Mouse (Mus musculus): ENCODE data around the gene Taf12.

Taf12 gene

DNA sequence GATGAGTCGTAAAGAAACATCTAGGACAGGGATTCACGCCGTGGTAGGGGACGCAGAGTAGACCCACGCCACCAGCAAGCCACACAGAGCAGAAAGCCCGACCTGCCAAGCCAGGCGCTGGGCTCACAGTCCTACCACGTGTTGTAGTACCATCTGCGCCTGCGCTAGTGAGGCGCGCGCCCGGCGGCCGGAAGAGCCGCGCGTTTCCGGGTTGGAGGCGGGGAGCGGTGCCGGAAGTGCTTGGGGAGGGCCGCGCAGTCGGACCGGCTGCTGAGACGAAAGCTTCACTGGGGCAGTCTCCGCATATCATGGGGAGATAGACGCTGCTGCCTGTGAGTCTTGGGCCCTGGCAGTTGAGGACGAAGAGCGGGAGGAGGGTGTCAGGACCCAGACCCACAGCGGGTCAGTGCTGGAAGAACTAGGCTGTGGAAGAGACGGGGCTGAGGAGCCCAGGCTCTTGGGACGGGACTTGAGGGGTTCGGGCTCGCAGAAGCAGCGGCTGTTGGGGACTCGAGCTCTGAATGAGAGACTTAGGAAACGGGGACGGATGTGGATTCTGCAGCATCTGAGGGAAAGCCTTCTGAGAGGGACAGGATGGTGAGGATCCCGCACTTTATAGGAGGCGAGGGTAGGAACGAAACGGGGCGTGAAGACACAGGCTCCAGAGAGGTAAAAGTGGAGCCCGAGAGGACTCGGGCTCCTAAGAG, at the start of gene Taf12:
Gene Taf12, plus strand, starts transcription at position 220 of the 707 bp plus-strand sequence.
- peak; percentile 89 for DNase-seq

DNA sequence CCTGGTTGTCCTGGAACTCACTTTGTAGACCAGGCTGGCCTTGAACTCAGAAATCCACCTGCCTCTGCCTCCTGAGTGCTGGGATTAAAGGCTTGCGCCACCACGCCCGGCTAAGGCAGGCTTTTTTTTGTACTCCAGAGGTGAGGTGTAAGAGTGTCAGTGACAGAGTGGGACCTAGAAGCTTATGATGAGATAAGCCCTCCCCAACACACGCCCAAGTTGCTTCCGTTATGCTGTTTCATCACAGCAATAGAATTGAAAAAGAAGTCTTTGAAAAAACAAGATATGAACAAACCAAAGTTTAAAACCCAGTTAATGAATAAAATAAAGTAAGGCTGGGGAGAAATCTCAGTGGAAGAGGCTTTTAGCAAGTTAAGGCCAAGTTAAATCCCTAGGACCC, 43.8 kb upstream of the Taf12 start:
- DNase-seq = no peak

DNA sequence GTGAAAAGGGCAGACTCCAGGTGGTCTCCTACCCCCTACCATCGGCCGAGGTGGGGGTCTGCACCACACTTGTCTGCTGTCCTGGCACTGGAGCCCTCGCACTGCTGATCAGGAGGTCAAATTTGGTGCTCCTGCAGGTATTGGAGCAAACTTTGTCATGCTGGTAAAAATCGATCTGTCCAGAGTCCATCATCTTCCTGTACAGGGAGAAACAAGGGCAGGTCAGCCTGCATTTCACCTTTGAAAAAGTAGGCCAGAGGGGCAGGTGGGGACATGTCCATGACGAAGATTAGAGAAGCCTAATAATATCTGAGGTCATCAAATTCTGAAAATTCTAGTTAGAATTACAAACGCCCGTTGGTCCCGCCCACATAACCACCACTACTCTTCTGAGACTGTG, 39.5 kb upstream of the Taf12 start:
- no peak for DNase-seq

DNA sequence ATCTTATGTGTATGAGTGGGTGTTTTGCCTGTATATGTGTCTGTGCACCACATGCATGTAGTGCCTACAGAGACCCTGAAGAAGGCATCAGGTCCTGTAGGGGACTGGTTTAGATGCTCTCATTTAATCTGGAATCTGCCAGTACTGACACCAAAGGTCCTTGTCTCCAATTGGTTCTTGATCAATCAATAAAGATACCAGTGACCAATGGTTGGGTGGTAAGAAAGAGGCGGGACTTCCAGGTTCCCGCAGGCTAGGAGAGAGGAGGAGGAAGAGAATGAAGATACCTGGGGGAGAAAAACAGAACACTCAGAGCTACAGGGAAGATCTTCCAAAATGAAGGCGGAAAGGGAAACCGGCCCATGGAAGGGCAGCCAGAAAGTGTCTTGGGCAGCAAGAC, 35.8 kb upstream of the Taf12 start:
- no peak for DNase-seq

DNA sequence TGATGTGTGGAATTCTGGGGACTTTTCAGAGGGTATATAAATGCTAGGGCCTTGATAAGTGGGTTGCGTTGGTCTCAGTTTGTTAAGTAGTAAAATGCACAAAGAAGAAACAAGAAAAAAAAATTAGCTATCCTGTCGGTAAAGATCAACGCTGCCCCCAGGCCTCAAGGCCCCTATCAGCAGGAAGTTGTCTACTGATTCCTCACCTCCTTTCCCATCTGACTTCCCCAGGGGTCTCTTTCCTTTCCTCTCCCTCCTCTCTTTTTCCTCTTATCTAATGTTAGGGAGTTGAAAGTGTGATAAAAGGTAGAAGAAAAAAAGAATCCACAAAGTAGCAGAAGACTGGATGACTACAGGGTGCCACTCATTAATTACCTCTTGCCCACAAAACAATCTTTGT, 33.8 kb upstream of the Taf12 start:
- DNase-seq = no peak

DNA sequence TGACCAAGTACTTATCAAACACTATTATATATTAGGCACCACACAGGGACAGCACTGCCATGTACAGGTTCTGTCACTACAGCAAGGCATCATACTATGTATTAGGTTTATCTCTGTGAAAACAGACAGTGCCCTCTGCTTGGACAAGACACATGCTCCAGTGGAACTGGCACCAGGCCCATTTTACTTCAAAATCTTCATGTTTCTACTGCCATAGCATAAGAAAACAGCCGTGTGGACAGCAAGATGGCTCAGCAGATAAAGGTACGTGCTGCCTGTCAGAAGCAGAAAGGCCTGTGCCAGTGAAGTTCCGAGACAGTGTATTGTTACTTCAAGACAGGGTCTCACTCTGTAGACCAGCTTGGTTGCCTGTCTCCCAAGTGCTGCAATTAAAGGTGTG, 33.0 kb upstream of the Taf12 start:
- no peak for DNase-seq

GRCm38 (mm10) chr4:132245643-132246042, 28.5 kb upstream of the Taf12 start:
- DNase-seq = no peak

GRCm38 (mm10) chr4:132247451-132247997, 26.7 kb upstream of the Taf12 start:
- no peak for DNase-seq

GRCm38 (mm10) chr4:132251596-132251995, 22.6 kb upstream of the Taf12 start:
- DNase-seq = no peak

DNA sequence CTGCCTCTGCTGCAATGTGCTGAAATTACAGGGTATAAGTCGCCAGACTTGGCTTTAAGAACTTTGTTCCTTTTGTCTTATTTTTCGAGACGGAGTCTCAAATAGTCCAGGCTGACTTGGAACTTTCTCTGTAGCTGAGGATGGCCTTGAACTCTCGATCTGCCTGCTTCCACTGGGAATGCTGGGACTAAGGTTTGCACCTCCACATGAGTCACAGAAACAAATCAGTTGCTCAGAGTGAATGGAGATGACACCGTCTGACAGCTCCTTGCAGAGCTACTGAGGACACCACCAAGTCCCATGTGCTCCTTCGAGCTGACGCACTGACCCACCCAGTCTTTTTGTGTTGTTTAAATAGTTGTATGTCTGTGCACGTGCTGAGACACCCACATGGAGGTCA, 21.0 kb upstream of the Taf12 start:
- DNase-seq = no peak

DNA sequence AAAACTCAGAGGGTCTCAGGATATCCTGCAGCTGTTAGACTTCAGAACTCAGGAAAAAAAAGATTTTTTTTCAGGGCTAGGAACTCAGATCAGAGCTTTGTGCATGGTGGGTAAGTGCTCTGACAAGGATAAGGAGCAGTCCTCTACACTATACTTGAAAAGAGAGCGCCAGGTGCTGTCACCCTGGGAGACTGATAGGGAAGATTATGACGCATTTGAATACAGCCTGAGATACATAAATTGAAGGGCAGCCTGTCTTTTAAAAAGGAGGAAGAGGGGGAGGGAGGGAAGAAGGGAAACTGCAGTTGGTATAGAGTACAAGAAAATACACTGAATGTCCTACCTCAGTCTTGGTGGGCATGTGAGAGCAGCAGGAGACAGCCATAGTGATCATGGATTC, 20.6 kb upstream of the Taf12 start:
- DNase-seq = no peak

DNA sequence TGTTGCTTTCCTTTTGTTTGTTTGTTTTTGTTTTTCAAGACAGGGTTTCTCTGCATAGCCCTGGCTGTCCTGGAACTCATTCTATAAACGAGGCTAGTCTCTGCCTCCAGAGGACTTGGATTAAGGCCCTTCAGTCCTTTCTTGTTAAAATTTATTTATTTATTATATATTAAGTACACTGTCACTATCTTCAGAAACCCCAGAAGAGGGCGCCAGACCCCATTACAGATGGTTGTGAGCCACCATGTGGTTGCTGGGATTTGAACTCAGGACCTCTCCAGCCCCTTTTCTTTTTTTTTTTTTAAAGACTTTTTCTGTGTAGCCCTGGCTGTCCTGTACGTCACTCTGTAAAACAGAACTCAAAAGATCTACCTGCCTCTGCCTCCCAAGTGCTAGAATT, 19.2 kb upstream of the Taf12 start:
- no peak for DNase-seq

GRCm38 (mm10) chr4:132256384-132256783, 17.8 kb upstream of the Taf12 start:
- no peak for DNase-seq

DNA sequence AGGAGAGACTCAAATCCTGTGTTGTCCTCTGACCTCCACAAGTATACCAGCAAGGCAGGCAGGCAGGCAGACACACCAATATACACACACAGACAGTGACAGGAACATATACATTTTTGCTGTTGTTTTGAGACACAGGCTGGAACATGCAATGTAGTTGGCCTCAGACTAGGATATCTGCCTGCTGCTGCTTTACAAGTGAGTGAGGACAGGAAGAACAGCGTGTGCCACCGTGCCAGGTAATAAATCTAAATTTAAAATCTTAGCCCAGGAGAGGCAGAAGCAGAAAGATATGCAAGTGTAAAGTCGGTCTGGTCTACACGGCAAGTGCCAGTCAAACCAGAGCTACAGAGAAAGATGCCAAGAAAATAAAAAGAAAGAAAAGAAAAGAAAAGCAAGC, 14.9 kb upstream of the Taf12 start:
- no peak for DNase-seq

DNA sequence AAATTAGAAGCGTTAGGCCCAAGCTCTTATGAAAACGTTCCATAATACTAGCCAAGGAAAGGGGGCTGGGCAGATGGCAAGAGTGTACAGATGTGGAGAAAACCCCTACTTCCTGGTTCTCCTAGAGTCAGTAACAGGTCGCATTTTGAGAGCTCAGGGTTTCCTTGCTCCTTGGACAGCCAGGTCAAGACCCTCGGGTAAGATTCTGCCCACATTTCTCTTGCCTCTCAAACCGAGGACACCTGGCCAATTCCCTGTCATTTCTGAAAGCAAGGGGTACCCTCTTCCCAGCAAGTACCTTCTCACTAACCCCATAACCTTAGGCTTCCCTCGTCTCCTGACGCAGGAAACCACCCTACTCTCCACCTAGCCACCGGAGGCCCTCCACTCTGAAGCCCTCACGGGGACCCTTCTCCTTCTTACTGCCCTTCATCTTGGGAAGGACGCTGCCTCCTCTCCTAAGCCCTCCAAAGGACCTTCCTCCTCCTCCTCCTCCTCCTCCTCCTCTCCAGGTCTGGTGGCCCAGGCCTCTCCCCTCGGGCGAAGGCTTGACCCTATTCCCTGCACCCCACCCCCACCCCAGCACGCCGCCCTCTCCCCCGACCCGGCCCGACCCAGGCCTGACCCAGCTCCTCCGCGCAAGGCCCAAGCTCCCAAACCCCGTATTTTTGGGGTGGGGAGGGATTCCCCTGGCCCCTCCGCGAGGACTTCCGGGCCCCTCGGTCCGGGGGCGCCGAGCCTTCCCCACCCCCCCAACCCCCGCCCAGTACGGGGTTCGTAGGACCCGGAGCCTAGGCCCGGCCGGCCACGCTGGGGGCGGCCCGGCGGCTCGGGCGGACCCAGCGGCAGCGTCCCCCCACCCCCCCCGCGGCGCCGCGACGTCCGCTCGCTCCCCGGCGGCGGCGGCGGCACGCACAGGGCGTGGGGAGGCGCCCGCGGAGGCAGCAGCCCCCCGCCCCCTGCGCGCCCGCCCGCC, 13.5 kb upstream of the Taf12 start:
- peak; percentile 62 for DNase-seq

- peak; percentile 78 for DNase-seq
Measured at GRCm38 (mm10) chr4:132261514-132262357, 12.4 kb upstream of the Taf12 start, which contains the start of gene Gmeb1. Gene Gmeb1 (minus strand): TSS chr4:132261602.

DNA sequence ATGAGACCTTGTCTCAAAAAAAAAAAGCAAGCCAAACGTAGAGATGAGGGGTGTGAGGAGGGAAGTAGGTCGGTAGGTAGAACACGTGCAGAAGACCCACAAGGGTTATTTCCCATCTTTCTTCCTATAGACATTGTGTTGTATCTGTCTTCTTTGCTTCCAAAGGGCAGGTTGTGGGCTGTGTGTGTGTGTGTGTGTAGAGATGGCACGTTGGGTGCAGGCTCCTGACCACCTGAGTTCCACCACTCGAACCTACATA, 11.9 kb upstream of the Taf12 start:
- no peak for DNase-seq

GRCm38 (mm10) chr4:132263313-132263712, 10.9 kb upstream of the Taf12 start:
- no peak for DNase-seq

- no peak for DNase-seq
Measured at GRCm38 (mm10) chr4:132266835-132267349, 7.3 kb upstream of the Taf12 start.

DNA sequence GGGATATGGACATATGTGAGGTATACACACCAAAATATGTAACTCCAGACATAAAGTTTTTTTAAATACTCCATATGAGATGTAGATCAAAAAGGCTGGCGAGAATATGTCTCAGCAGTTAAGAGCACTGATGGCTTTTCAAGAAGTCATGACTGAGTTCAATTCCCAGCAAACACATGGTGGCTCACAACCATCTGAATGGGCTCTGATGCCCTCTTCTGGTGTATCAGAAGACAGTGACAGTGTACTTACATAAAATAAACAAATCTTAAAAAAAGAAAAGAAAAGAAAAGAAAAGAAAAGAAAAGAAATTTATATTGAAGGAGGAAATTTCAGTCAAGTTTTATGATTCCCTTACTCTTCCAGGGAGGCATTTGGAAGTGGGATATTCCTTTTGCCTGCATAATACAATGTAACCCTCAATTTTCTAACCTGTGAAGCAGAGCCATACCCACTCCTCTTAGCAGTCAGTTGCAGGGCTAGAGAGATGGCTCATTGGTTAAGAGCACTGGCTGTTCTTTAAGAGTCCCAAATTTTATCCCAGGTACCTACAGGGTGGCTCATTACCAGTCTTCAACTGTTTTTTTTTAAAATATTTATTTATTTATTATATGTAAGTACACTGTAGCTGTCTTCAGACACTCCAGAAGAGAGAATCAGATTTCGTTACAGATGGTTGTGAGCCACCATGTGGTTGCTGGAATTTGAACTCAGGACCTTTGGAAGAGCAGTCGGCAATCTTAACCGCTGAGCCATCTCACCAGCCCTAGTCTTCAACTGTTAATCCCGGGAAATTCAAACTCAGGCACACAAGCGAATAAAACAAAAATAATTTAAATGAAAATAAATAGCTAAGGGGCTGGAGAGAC, 5.1 kb upstream of the Taf12 start:
- DNase-seq = no peak

DNA sequence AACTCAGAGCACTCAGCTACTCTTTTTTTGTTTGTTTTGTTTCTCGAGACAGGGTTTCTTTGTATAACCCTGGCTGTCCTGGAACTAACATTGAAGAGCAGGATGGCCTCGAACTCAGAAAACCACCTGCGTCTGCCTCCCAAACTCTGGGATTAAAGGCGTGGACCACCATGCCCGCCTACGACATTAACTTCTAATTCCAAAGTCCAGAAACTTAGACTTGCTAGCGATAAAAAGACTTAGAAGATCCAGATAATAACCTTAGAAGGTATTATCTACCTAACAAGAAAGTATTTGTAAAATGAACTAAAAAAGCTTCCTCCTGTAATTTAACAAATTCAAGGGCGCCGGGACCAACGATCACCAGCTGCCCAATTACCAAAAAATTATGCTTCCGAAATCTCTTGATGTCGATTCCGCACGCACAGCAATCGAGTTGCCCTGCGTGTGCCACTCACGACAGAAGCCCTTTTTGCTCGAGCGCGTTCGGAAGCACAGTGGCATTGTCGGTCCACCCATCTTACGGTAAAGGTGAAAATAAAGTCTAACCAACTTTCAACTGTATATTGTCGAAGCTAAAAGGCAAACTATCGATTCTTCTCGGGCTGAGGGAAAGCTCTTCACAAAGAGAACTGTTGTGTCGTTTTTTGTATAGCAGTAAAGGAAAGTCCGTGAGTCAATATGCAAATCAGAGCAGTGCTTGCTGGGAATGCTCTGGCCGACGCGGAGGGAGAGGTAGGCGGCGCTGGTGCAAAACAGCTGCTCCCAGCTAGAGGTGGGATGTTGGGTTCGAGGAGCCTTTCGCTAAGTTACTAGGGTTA, 4.2 kb upstream of the Taf12 start:
- DNase-seq = peak; percentile 79
